Mouse (Mus musculus) MEL (cell line): ENCODE results near the gene Rad51b. TPM values are rescaled to one million over a fixed set of nuclear protein-coding genes. Genes with fewer than 3 reads are reported as not detected.
A peak's percentile ranks its signal among the peaks of the same experiment; 100 is the strongest.

Source experiments
- DNase-seq: peaks from one replicate; pipeline ENCODE4 v3.0.0; 2011; ENCODE audit warnings: low read depth, low spot score
- H3K27ac ChIP-seq: 2 replicates; pipeline ENCODE4 v1.5.1; 2012; ENCODE audit warnings: low read depth, mild to moderate bottlenecking, control low read depth, low read length, moderate library complexity; ENCODE audit not compliant: control insufficient read depth
- H3K27me3 ChIP-seq, 2 experiments: fragments of 150-350 bp in 1 of 2; sonication (generic) in 1 of 2; 2 replicates each; pipeline ENCODE4 v1.6.1; 2012; ENCODE audit warnings: low read length in 2 of 2, mild to moderate bottlenecking in 2 of 2, improper control_type of control experiment in 1 of 2, moderate library complexity in 1 of 2; ENCODE audit not compliant: insufficient read depth in 2 of 2, control insufficient read depth in 1 of 2
- H3K36me3 ChIP-seq, 2 experiments: 2 replicates each; pipeline ENCODE4 v1.6.1; 2012 to 2014; ENCODE audit warnings: low read length in 2 of 2, improper control_type of control experiment in 1 of 2, inconsistent platforms in 1 of 2, mild to moderate bottlenecking in 1 of 2; ENCODE audit not compliant: insufficient read depth in 2 of 2, control insufficient read depth in 1 of 2
- H3K4me1 ChIP-seq, 2 experiments: fragments of 150-350 bp in 1 of 2; sonication (generic) in 1 of 2; 2 replicates each; pipeline ENCODE4 v1.6.1; 2012; ENCODE audit warnings: low read length in 2 of 2, improper control_type of control experiment in 1 of 2, mild to moderate bottlenecking in 1 of 2; ENCODE audit not compliant: insufficient read depth in 2 of 2, control insufficient read depth in 1 of 2
- H3K4me3 ChIP-seq, 2 experiments: fragments of 150-350 bp in 1 of 2; sonication (generic) in 1 of 2; 2 replicates each; pipeline ENCODE4 v1.5.1; 2012; ENCODE audit warnings: low read depth in 2 of 2, low read length in 2 of 2, mild to moderate bottlenecking in 2 of 2, moderate library complexity in 2 of 2, control low read depth in 1 of 2, improper control_type of control experiment in 1 of 2; ENCODE audit not compliant: control insufficient read depth in 1 of 2, insufficient read depth in 1 of 2
- H3K79me2 ChIP-seq: 2 replicates; pipeline ENCODE4 v1.6.1; 2012; ENCODE audit warnings: mild to moderate bottlenecking, low read length, moderate library complexity; ENCODE audit not compliant: control insufficient read depth, poor library complexity, insufficient read depth
- H3K9ac ChIP-seq: 2 replicates; pipeline ENCODE4 v1.6.1; 2012; ENCODE audit warnings: low read depth, mild to moderate bottlenecking, control low read depth, low read length, moderate library complexity; ENCODE audit not compliant: control insufficient read depth, poor library complexity, severe bottlenecking
- H3K9me3 ChIP-seq: fragments of 150-350 bp; sonication (generic); replicated peaks from 2 replicates; pipeline ENCODE4 v1.6.1; 2012; ENCODE audit warnings: mild to moderate bottlenecking, low read length, improper control_type of control experiment, moderate library complexity; ENCODE audit not compliant: insufficient read depth
- BHLHE40 ChIP-seq: IDR thresholded peaks from 2 replicates; pipeline ENCODE4 v1.6.1; 2012; ENCODE audit warnings: low read depth, mild to moderate bottlenecking, inconsistent platforms, low read length, improper control_type of control experiment, borderline replicate concordance
- ELF1 ChIP-seq: IDR thresholded peaks from 2 replicates; pipeline ENCODE4 v1.6.1; 2014; ENCODE audit warnings: low read depth, mild to moderate bottlenecking, inconsistent platforms, low read length, improper control_type of control experiment, moderate library complexity
- ETS1 ChIP-seq: IDR thresholded peaks from 2 replicates; pipeline ENCODE4 v1.6.1; 2012; ENCODE audit warnings: low read depth, mild to moderate bottlenecking, inconsistent platforms, low read length, improper control_type of control experiment, moderate library complexity
- GABPA ChIP-seq: IDR thresholded peaks from 2 replicates; pipeline ENCODE4 v1.6.1; 2012; ENCODE audit warnings: low read depth, mild to moderate bottlenecking, inconsistent platforms, low read length, improper control_type of control experiment, moderate library complexity
- HCFC1 ChIP-seq: IDR thresholded peaks from 2 replicates; pipeline ENCODE4 v1.6.1; 2012; ENCODE audit warnings: low read depth, mild to moderate bottlenecking, inconsistent platforms, low read length, improper control_type of control experiment, moderate library complexity
- JUND ChIP-seq: IDR thresholded peaks from 2 replicates; pipeline ENCODE4 v1.6.1; 2011; ENCODE audit warnings: low read depth, mild to moderate bottlenecking, improper control_type of control experiment, low read length
- MAX ChIP-seq: IDR thresholded peaks from 2 replicates; pipeline ENCODE4 v1.6.1; 2011; ENCODE audit warnings: low read length, improper control_type of control experiment
- MAZ ChIP-seq: IDR thresholded peaks from 2 replicates; pipeline ENCODE4 v1.6.1; 2012; ENCODE audit warnings: low read depth, mild to moderate bottlenecking, inconsistent platforms, low read length, improper control_type of control experiment
- MEF2A ChIP-seq: IDR thresholded peaks from 2 replicates; pipeline ENCODE4 v1.6.1; 2014; ENCODE audit warnings: low read depth, mild to moderate bottlenecking, inconsistent platforms, low read length, improper control_type of control experiment; ENCODE audit not compliant: poor library complexity, insufficient replicate concordance, severe bottlenecking; ENCODE audit errors: extremely low read depth
- MXI1 ChIP-seq: IDR thresholded peaks from 2 replicates; pipeline ENCODE4 v1.6.1; 2011; ENCODE audit warnings: mild to moderate bottlenecking, low read depth, low read length, improper control_type of control experiment
- MYC ChIP-seq: IDR thresholded peaks from 2 replicates; pipeline ENCODE4 v1.6.1; 2011; ENCODE audit warnings: low read depth, mild to moderate bottlenecking, low read length, improper control_type of control experiment, moderate library complexity
- NELFE ChIP-seq: IDR thresholded peaks from 2 replicates; pipeline ENCODE4 v1.6.1; 2011; ENCODE audit warnings: low read depth, low read length, improper control_type of control experiment
- POLR2A ChIP-seq, 2 experiments: IDR thresholded peaks; 2 replicates each; pipeline ENCODE4 v1.6.1; 2011 to 2012; ENCODE audit warnings: low read length in 2 of 2, mild to moderate bottlenecking in 2 of 2, control low read depth in 1 of 2, improper control_type of control experiment in 1 of 2, low read depth in 1 of 2, moderate library complexity in 1 of 2; ENCODE audit not compliant: control insufficient read depth in 1 of 2, insufficient read depth in 1 of 2, poor library complexity in 1 of 2
- RAD21 ChIP-seq: IDR thresholded peaks from 2 replicates; pipeline ENCODE4 v1.6.1; 2011; ENCODE audit warnings: mild to moderate bottlenecking, low read depth, low read length, improper control_type of control experiment
- SIN3A ChIP-seq: IDR thresholded peaks from 2 replicates; pipeline ENCODE4 v1.6.1; 2012; ENCODE audit warnings: low read length, improper control_type of control experiment, inconsistent platforms
- TAL1 ChIP-seq: IDR thresholded peaks from 2 replicates; pipeline ENCODE4 v1.6.1; 2012; ENCODE audit warnings: mild to moderate bottlenecking, inconsistent platforms, low read length, moderate library complexity, mixed read lengths
- TBP ChIP-seq: IDR thresholded peaks from 2 replicates; pipeline ENCODE4 v1.8.0; 2011; ENCODE audit warnings: low read depth, low read length, improper control_type of control experiment
- TCF12 ChIP-seq: IDR thresholded peaks from 2 replicates; pipeline ENCODE4 v1.6.1; 2014; ENCODE audit warnings: low read depth, mild to moderate bottlenecking, inconsistent platforms, low read length, improper control_type of control experiment, moderate library complexity
- UBTF ChIP-seq: IDR thresholded peaks from 2 replicates; pipeline ENCODE4 v1.6.1; 2012; ENCODE audit warnings: low read depth, mild to moderate bottlenecking, inconsistent platforms, low read length, improper control_type of control experiment, moderate library complexity, borderline replicate concordance; ENCODE audit not compliant: insufficient read depth
- USF1 ChIP-seq: IDR thresholded peaks from 2 replicates; pipeline ENCODE4 v1.6.1; 2014; ENCODE audit warnings: low read depth, mild to moderate bottlenecking, inconsistent platforms, low read length, improper control_type of control experiment, moderate library complexity
- USF2 ChIP-seq, 2 experiments: IDR thresholded peaks; 2 replicates each; pipeline ENCODE4 v1.6.1; 2011 to 2012; ENCODE audit warnings: improper control_type of control experiment in 2 of 2, low read length in 2 of 2, borderline replicate concordance in 1 of 2, inconsistent platforms in 1 of 2, low read depth in 1 of 2, mild to moderate bottlenecking in 1 of 2; ENCODE audit not compliant: insufficient read depth in 1 of 2
- ZNF384 ChIP-seq: IDR thresholded peaks from 2 replicates; pipeline ENCODE4 v1.6.1; 2012; ENCODE audit warnings: low read depth, mild to moderate bottlenecking, inconsistent platforms, low read length, improper control_type of control experiment
- polyA plus RNA-seq, 2 experiments: library from polyadenylated mRNA; stranded (reverse) in 1 of 2; unstranded in 1 of 2; fragments of >175 nt in 1 of 2; fragments of >200 nt in 1 of 2; gene quantifications; 2 replicates each; pipeline versions ENCODE4 v1.2.1 to v1.2.4; 2012; ENCODE audit warnings: low replicate concordance in 2 of 2, low read depth in 1 of 2; ENCODE audit not compliant: insufficient read length in 2 of 2, insufficient read depth in 1 of 2, missing spikeins in 1 of 2
- total RNA-seq: library from RNA; depleted of rRNA; stranded (reverse); fragments of 300-350 nt; gene quantifications from 2 replicates; pipeline ENCODE4 v1.2.3, GENCODE M21; 2012

The Rad51b gene
- total and polyA plus RNA-seq, 3 experiments = 3.6 to 5.7 TPM; not detected in 1

GRCm38 (mm10) chr12:79296126-79296816, 811 bp upstream of the Rad51b start, which contains the start of gene Zfyve26:
Gene Zfyve26, minus strand, starts transcription at chr12:79296304.
- Histone ChIP-seq H3K36me3 (peaks cover 0 to 10% of the 10 kb centered on the region in 2 experiments; a peak in 2 of 4 replicates), H3K79me2 (no peaks in the 10 kb centered on the region; the same call in 1 of the 2 replicates), H3K27ac (peak within 1 kb of the TSS; percentile 68), H3K9me3 (no peaks in the 10 kb centered on the region), H3K4me3 (peak within 1 kb of the TSS; percentile 72 to 81), H3K27me3 (no peaks in the 10 kb centered on the region), H3K9ac (peak within 1 kb of the TSS; percentile 68), H3K4me1 (peaks cover 0 to 7% of the 10 kb centered on the region in 2 experiments; a peak in 2 of 4 replicates)
- peak; percentile 61 for TF ChIP-seq ETS1
- TF ChIP-seq BHLHE40 = peak; percentile 91
- no peak for TF ChIP-seq JUND
- peak; percentile 78 to 89 for TF ChIP-seq POLR2A (IDR thresholded peaks at IDR 0.05; ENCODE audit: control insufficient read depth in 1 of 2, insufficient read depth in 1 of 2, low read depth in 1 of 2, low read length in 2 of 2, poor library complexity in 1 of 2)
- TF ChIP-seq TCF12 = peak; percentile 57; the same call in 1 of the 2 replicates
- TF ChIP-seq MXI1 = peak; percentile 89
- TF ChIP-seq USF2 (IDR thresholded peaks at IDR 0.05; ENCODE audit: borderline replicate concordance in 1 of 2, insufficient read depth in 1 of 2, low read depth in 1 of 2, low read length in 2 of 2) = peak; percentile 85 to 97
- TF ChIP-seq MEF2A = no peak
- no peak for TF ChIP-seq RAD21
- TF ChIP-seq TBP = peak; percentile 78
- TF ChIP-seq ELF1 = peak; percentile 40; the same call in 1 of the 2 replicates
- peak; percentile 99 for TF ChIP-seq SIN3A
- peak; percentile 86 for TF ChIP-seq HCFC1
- TF ChIP-seq MAX = peak; percentile 96
- peak; percentile 14; the same call in 1 of the 2 replicates for TF ChIP-seq MYC
- TF ChIP-seq USF1 = peak; percentile 98
- TF ChIP-seq UBTF = no peak
- 0 out of 2 replicates have a peak, but pooled peaks have one; percentile 6 for TF ChIP-seq MAZ
- no peak for TF ChIP-seq ZNF384
- TF ChIP-seq GABPA = no peak
- peak; percentile 56 for TF ChIP-seq NELFE
- no peak for TF ChIP-seq TAL1
- peak; percentile 98 for DNase-seq
